Comparison of ENCODE assay signal across 9 mouse cellular contexts in the genomic region with DNA sequence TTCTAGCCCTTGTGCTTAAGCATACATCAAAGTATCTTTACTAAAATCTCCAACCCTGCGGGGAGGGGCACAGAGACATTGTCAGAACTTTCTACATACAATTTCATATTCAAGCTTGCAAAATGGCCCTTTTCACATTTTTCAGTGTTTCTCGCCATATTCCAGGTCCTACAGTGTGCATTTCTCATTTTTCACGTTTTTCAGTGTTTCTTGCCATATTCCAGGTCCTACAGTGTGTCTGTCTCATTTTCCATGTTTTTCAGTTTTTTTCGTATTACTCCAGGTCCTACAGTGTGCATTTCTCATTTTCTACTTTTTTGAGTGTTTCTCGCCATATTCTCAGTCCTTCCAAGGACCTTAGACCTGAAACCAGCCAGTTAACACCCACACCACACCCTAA.
DNase-seq lines count a peak whose midpoint lies in the region; ATAC-seq and TF ChIP-seq lines count a peak whose summit lies in the region.
"Had no signal": no experiment of that assay in that cellular context is flagged by ENCODE, and none has a peak within 500 bp of the region (broad histone marks: within the 10 kb centered on the region; RNA-seq: fewer than 3 reads in every experiment).

No protein-coding gene starts in this region.

- ATAC-seq in heart, embryonic 11.5 days (replicated peaks; ENCODE audit: insufficient number of reproducible peaks, low FRiP score, low TSS enrichment) = peak; percentile 76
- peak; percentile 83; the same call in 1 of the 2 replicates for ATAC-seq in hindbrain, embryonic 11.5 days (ENCODE audit: low FRiP score)
- ATAC-seq in stomach, postnatal 0 days (ENCODE audit: low FRiP score, low TSS enrichment) = peak; percentile 64; the same call in 1 of the 2 replicates

- H3K36me3 ChIP-seq in heart, embryonic 11.5 days (ENCODE audit: control insufficient read depth, insufficient read depth, low read length) = no peaks in the 10 kb centered on the region
- no peaks in the 10 kb centered on the region for H3K36me3 ChIP-seq in hindbrain, embryonic 11.5 days (ENCODE audit: control insufficient read depth, insufficient read depth, low read length)
- no peaks in the 10 kb centered on the region for H3K36me3 ChIP-seq in stomach, postnatal 0 days (ENCODE audit: control insufficient read depth, insufficient read depth, low read length)

- H3K9me3 ChIP-seq in heart, embryonic 11.5 days (replicated peaks; ENCODE audit: control insufficient read depth, low read length) = no peaks in the 10 kb centered on the region
- no peaks in the 10 kb centered on the region for H3K9me3 ChIP-seq in hindbrain, embryonic 11.5 days (ENCODE audit: control insufficient read depth, low read length)
- no peaks in the 10 kb centered on the region for H3K9me3 ChIP-seq in stomach, postnatal 0 days (ENCODE audit: control insufficient read depth, low read length)

- H3K4me1 ChIP-seq in heart, embryonic 11.5 days (ENCODE audit: control insufficient read depth, insufficient read depth, low read length) = peaks cover 21% of the 10 kb centered on the region
- peaks cover 2% of the 10 kb centered on the region; the same call in 1 of the 2 replicates for H3K4me1 ChIP-seq in hindbrain, embryonic 11.5 days (replicated peaks; ENCODE audit: control insufficient read depth, insufficient read depth, low read length)
- H3K4me1 ChIP-seq in stomach, postnatal 0 days (replicated peaks; ENCODE audit: control insufficient read depth, insufficient read depth) = no peaks in the 10 kb centered on the region

- H3K9ac ChIP-seq in heart, embryonic 11.5 days (ENCODE audit: low read depth, low read length) = no peak overlapping the region
- no peak overlapping the region for H3K9ac ChIP-seq in hindbrain, embryonic 11.5 days (ENCODE audit: low read depth, low read length)
- no peak overlapping the region for H3K9ac ChIP-seq in stomach, postnatal 0 days (ENCODE audit: low read length)

- TF ChIP-seq EP300 in stomach, postnatal 0 days (optimal IDR thresholded peaks at IDR 0.05) = no peak

- WGBS in heart, embryonic 11.5 days (ENCODE audit: insufficient replicate concordance) = 68% methylated on average over 5 of the region's 5 CpGs
- WGBS in hindbrain, embryonic 11.5 days = 77% methylated on average over 5 of the region's 5 CpGs
- 78% methylated on average over 5 of the region's 5 CpGs for WGBS in stomach, postnatal 0 days

- H3K27me3 ChIP-seq in heart, embryonic 11.5 days (ENCODE audit: control insufficient read depth, insufficient read depth, low read length) = no peaks in the 10 kb centered on the region
- H3K27me3 ChIP-seq in hindbrain, embryonic 11.5 days (ENCODE audit: control insufficient read depth, insufficient read depth, low read length) = no peaks in the 10 kb centered on the region
- no peaks in the 10 kb centered on the region for H3K27me3 ChIP-seq in stomach, postnatal 0 days (ENCODE audit: control insufficient read depth, insufficient read depth, low read length)

- no peak overlapping the region for H3K4me2 ChIP-seq in heart, embryonic 11.5 days
- H3K4me2 ChIP-seq in hindbrain, embryonic 11.5 days (replicated peaks; ENCODE audit: low read depth, low read length) = no peak overlapping the region
- H3K4me2 ChIP-seq in stomach, postnatal 0 days (replicated peaks; ENCODE audit: low read depth) = no peak overlapping the region

- no peak overlapping the region for H3K27ac ChIP-seq in heart, embryonic 11.5 days (ENCODE audit: low read depth, low read length)
- no peak overlapping the region for H3K27ac ChIP-seq in hindbrain, embryonic 11.5 days (ENCODE audit: low read depth, low read length)
- H3K27ac ChIP-seq in stomach, postnatal 0 days (replicated peaks) = no peak overlapping the region

- no peak overlapping the region for H3K4me3 ChIP-seq in heart, embryonic 11.5 days (ENCODE audit: low read depth, low read length)
- H3K4me3 ChIP-seq in hindbrain, embryonic 11.5 days (ENCODE audit: low read depth, low read length) = no peak overlapping the region
- no peak overlapping the region for H3K4me3 ChIP-seq in stomach, postnatal 0 days (ENCODE audit: low read depth, low read length)

- DNase-seq in heart, adult 9 months (ENCODE audit: low spot score in 2 of 2) = no peak
- DNase-seq in spleen, adult 12 weeks (ENCODE audit: low spot score) = peak; percentile 37
- no peak for DNase-seq in spleen, adult 18-20 months
- DNase-seq in hindbrain, embryonic 11.5 days (ENCODE audit: low spot score) = no peak
- no peak for DNase-seq in stomach, postnatal 0 days (ENCODE audit: low spot score)
- DNase-seq in layer of hippocampus, postnatal 25 days (ENCODE audit: extremely low spot score in 1 of 2, low spot score in 1 of 2) = no peak
- DNase-seq in left cerebral cortex, adult 11 months (ENCODE audit: low spot score) = no peak
- DNase-seq: lung, postnatal 4 days had no signal

- no peak for TF ChIP-seq CTCF in stomach, postnatal 0 days (IDR thresholded peaks at IDR 0.05; ENCODE audit: low read depth)
